Mouse (Mus musculus) liver, embryonic 13.5 days (tissue): ENCODE data around the gene Mpzl2. TPM values are rescaled to one million over a fixed set of nuclear protein-coding genes. Genes with fewer than 3 reads are reported as not detected.

Experiments
- ATAC-seq: fragments of 200-750 bp; cut with Nextera tagmentation; 2 replicates; pipeline ENCODE4 v1.8.0; 2017; ENCODE audit warnings: low read depth, mild to moderate bottlenecking, moderate number of reproducible peaks, moderate library complexity
- DNase-seq: peaks from one replicate; pipeline ENCODE4 v3.0.0; 2022
- H3K27ac ChIP-seq: fragments of 300-500 bp; sonication (generic); 2 replicates; pipeline ENCODE4 v1.5.1; 2015; ENCODE audit warnings: moderate library complexity, mild to moderate bottlenecking, inconsistent platforms
- H3K27me3 ChIP-seq: fragments of 300-500 bp; sonication (generic); 2 replicates; pipeline ENCODE4 v1.6.1; 2015; ENCODE audit warnings: mild to moderate bottlenecking, inconsistent platforms
- H3K36me3 ChIP-seq: fragments of 300-500 bp; sonication (generic); 2 replicates; pipeline ENCODE4 v1.6.1; 2015; ENCODE audit warnings: mild to moderate bottlenecking, inconsistent platforms
- H3K4me1 ChIP-seq: fragments of 300-500 bp; sonication (generic); replicated peaks from 2 replicates; pipeline ENCODE4 v1.6.1; 2015; ENCODE audit warnings: inconsistent platforms
- H3K4me2 ChIP-seq: fragments of 300-500 bp; sonication (generic); 2 replicates; pipeline ENCODE4 v1.6.1; 2015; ENCODE audit warnings: inconsistent platforms, mild to moderate bottlenecking, moderate library complexity
- H3K4me3 ChIP-seq: fragments of 300-500 bp; sonication (generic); replicated peaks from 2 replicates; pipeline ENCODE4 v1.5.1; 2015; ENCODE audit warnings: mild to moderate bottlenecking, inconsistent platforms
- H3K9ac ChIP-seq: fragments of 300-500 bp; sonication (generic); 2 replicates; pipeline ENCODE4 v1.6.1; 2015; ENCODE audit warnings: mild to moderate bottlenecking, inconsistent platforms
- H3K9me3 ChIP-seq: fragments of 300-500 bp; sonication (generic); replicated peaks from 2 replicates; pipeline ENCODE4 v1.6.1; 2016; ENCODE audit warnings: inconsistent platforms
- WGBS: fragments of 180-500 bp; shearing (Covaris S2); methylation state at CpG from one replicate; pipeline ENCODE4 v1.1.7; 2015; ENCODE audit not compliant: insufficient replicate concordance; 5-methylcytosine and 5-hydroxymethylcytosine counted together
- polyA plus RNA-seq: library from polyadenylated mRNA; unstranded; fragments of >200 nt; fragmentation: Nextera tagmentation; extraction: Ambion mirVana; gene quantifications from 2 replicates; pipeline ENCODE4 v1.2.1, GENCODE M21; 2015

The Mpzl2 gene
- polyA plus RNA-seq, 1 experiment from 2014 or later, result 3.6 TPM

- H3K9ac ChIP-seq, result no peak within 1 kb of the TSS
- no peak within 1 kb of the TSS for H3K27ac ChIP-seq
- H3K27me3 ChIP-seq, result peaks cover 11% of the 10 kb centered on the region
- ATAC-seq (no peak), DNase-seq (no peak)
- no peaks in the 10 kb centered on the region for H3K9me3 ChIP-seq
- no peaks in the 10 kb centered on the region for H3K36me3 ChIP-seq
- no peak within 1 kb of the TSS for H3K4me2 ChIP-seq
- no peak within 1 kb of the TSS for H3K4me3 ChIP-seq
- no peaks in the 10 kb centered on the region for H3K4me1 ChIP-seq
- 72% methylated on average over 19 of the region's 19 CpGs for WGBS
Observed at GRCm38 (mm10) chr9:45009180-45010078, 30.2 kb upstream of the Mpzl2 start, which contains the start of gene Cd3e. Gene Cd3e, minus strand, starts transcription at chr9:45009627.

GRCm38 (mm10) chr9:45010461-45010860 is 29.1 kb upstream of the Mpzl2 start:
- WGBS, result 38% methylated on average over 4 of the region's 4 CpGs
- Histone ChIP-seq H3K9me3 (no peaks in the 10 kb centered on the region), H3K27me3 (peaks cover 6% of the 10 kb centered on the region; the same call in 1 of the 2 replicates), H3K36me3 (no peaks in the 10 kb centered on the region), H3K4me3 (no peak overlapping the region), H3K4me2 (no peak overlapping the region), H3K4me1 (no peaks in the 10 kb centered on the region), H3K27ac (no peak overlapping the region), H3K9ac (no peak overlapping the region)
- DNase-seq (no peak), ATAC-seq (no peak)

- no peak overlapping the region for H3K27ac ChIP-seq
- H3K9me3 ChIP-seq, result no peaks in the 10 kb centered on the region
- WGBS, result 46% methylated on average over 6 of the region's 6 CpGs
- no peaks in the 10 kb centered on the region for H3K4me1 ChIP-seq
- ATAC-seq, result no peak
- no peak overlapping the region for H3K4me3 ChIP-seq
- no peak overlapping the region for H3K4me2 ChIP-seq
- H3K36me3 ChIP-seq, result no peaks in the 10 kb centered on the region
- no peak for DNase-seq
- H3K9ac ChIP-seq, result no peak overlapping the region
- H3K27me3 ChIP-seq, result 0 out of 2 replicates have a peak, but pooled peaks cover 3% of the 10 kb centered on the region
Observed at GRCm38 (mm10) chr9:45011291-45011690, 28.3 kb upstream of the Mpzl2 start.

GRCm38 (mm10) chr9:45014879-45015278 is 24.7 kb upstream of the Mpzl2 start:
- no peaks in the 10 kb centered on the region for H3K4me1 ChIP-seq
- no peaks in the 10 kb centered on the region for H3K36me3 ChIP-seq
- ATAC-seq, result no peak
- DNase-seq, result no peak
- H3K27me3 ChIP-seq, result 0 out of 2 replicates have a peak, but pooled peaks cover 3% of the 10 kb centered on the region
- H3K4me3 ChIP-seq, result no peak overlapping the region
- H3K9ac ChIP-seq, result no peak overlapping the region
- no peak overlapping the region for H3K4me2 ChIP-seq
- H3K27ac ChIP-seq, result no peak overlapping the region
- 29% methylated on average over 2 of the region's 2 CpGs for WGBS
- H3K9me3 ChIP-seq, result no peaks in the 10 kb centered on the region

- Histone ChIP-seq H3K27me3 (0 out of 2 replicates have a peak, but pooled peaks cover 3% of the 10 kb centered on the region), H3K4me2 (no peak overlapping the region), H3K4me3 (no peak overlapping the region), H3K9ac (no peak overlapping the region), H3K4me1 (no peaks in the 10 kb centered on the region), H3K9me3 (no peaks in the 10 kb centered on the region), H3K36me3 (no peaks in the 10 kb centered on the region), H3K27ac (no peak overlapping the region)
- DNase-seq (no peak), ATAC-seq (no peak)
- 61% methylated on average over 3 of the region's 3 CpGs for WGBS
Observed at GRCm38 (mm10) chr9:45015841-45016240, 23.8 kb upstream of the Mpzl2 start.

DNA sequence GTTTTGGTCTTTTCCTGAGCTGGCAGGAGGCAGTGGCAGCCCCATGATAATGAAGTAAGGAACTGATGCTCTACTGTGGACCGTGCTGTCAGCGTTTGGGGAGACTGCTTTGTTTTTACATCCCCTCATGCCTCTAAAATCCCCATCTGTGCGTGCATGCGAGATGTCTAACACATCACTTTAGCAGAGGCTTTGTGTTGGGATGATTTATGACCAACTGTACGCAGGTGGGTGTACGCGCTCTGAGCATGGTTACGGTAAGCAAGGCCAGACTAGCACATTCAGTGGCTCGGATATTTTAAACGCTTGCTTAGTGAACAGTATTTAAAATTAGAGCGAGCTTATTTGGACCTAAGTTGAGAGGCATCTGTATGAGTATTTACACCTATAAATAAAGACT is 21.6 kb upstream of the Mpzl2 start:
- Histone ChIP-seq H3K4me3 (no peak overlapping the region), H3K27ac (no peak overlapping the region), H3K4me2 (no peak overlapping the region), H3K27me3 (no peaks in the 10 kb centered on the region), H3K36me3 (no peaks in the 10 kb centered on the region), H3K4me1 (no peaks in the 10 kb centered on the region), H3K9me3 (no peaks in the 10 kb centered on the region), H3K9ac (no peak overlapping the region)
- DNase-seq (no peak), ATAC-seq (no peak)
- 75% methylated on average over 11 of the region's 11 CpGs for WGBS

- Histone ChIP-seq H3K4me2 (no peak overlapping the region), H3K4me3 (no peak overlapping the region), H3K9ac (no peak overlapping the region), H3K36me3 (no peaks in the 10 kb centered on the region), H3K27me3 (peaks cover 21% of the 10 kb centered on the region), H3K4me1 (no peaks in the 10 kb centered on the region), H3K9me3 (no peaks in the 10 kb centered on the region), H3K27ac (no peak overlapping the region)
- DNase-seq, result no peak
- no peak for ATAC-seq
- 9% methylated on average over 3 of the region's 3 CpGs for WGBS
Observed at GRCm38 (mm10) chr9:45022800-45023199, 16.8 kb upstream of the Mpzl2 start.

GRCm38 (mm10) chr9:45023638-45024037 is 16.0 kb upstream of the Mpzl2 start:
- DNase-seq (no peak), ATAC-seq (no peak)
- 43% methylated on average over 3 of the region's 3 CpGs for WGBS

GRCm38 (mm10) chr9:45024187-45024586 is 15.4 kb upstream of the Mpzl2 start:
- H3K4me1 ChIP-seq, result no peaks in the 10 kb centered on the region
- no peak overlapping the region for H3K9ac ChIP-seq
- no peak for DNase-seq
- ATAC-seq, result no peak
- no peaks in the 10 kb centered on the region for H3K9me3 ChIP-seq
- no peaks in the 10 kb centered on the region for H3K36me3 ChIP-seq
- WGBS, result 58% methylated on average over 2 of the region's 2 CpGs
- H3K4me2 ChIP-seq, result no peak overlapping the region
- H3K27me3 ChIP-seq, result peaks cover 26% of the 10 kb centered on the region
- H3K4me3 ChIP-seq, result no peak overlapping the region
- H3K27ac ChIP-seq, result no peak overlapping the region

More at GRCm38 (mm10) chr9:45023638-45024037, 16.0 kb upstream of the Mpzl2 start:
- Histone ChIP-seq H3K4me1 (no peaks in the 10 kb centered on the region), H3K4me3 (no peak overlapping the region), H3K27ac (no peak overlapping the region), H3K9ac (no peak overlapping the region), H3K36me3 (no peaks in the 10 kb centered on the region), H3K4me2 (no peak overlapping the region), H3K9me3 (no peaks in the 10 kb centered on the region), H3K27me3 (peaks cover 22% of the 10 kb centered on the region)

DNA sequence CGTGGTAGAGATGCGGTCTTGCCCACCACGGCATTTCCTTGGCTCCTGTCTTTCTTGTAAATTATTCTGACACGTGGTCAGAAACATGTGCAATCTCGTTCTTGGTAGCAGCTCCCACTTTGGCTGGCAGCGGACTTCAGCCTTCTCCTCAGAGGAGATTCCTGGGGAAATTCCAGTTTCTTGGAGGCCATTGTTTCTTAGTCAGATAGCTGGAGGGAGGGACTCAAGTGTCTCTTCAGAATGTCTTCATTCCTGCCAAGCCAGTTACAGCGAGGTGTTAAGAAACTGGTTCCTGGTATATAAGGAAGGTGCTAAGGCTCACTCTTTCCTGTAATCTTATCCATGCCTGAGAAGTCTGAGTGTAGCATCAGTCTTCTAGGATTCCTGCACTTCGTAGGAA is 12.2 kb upstream of the Mpzl2 start:
- Histone ChIP-seq H3K27ac (no peak overlapping the region), H3K9me3 (no peaks in the 10 kb centered on the region), H3K4me1 (no peaks in the 10 kb centered on the region), H3K27me3 (peaks cover 37% of the 10 kb centered on the region), H3K4me3 (no peak overlapping the region), H3K9ac (no peak overlapping the region), H3K4me2 (no peak overlapping the region), H3K36me3 (no peaks in the 10 kb centered on the region)
- WGBS, result 45% methylated on average over 8 of the region's 8 CpGs
- ATAC-seq (no peak), DNase-seq (no peak)

- ATAC-seq (no peak), DNase-seq (no peak)
- 49% methylated on average over 6 of the region's 6 CpGs for WGBS
- Histone ChIP-seq H3K4me2 (no peak overlapping the region), H3K9ac (no peak overlapping the region), H3K9me3 (no peaks in the 10 kb centered on the region), H3K4me3 (no peak overlapping the region), H3K27me3 (peaks cover 34% of the 10 kb centered on the region), H3K4me1 (no peaks in the 10 kb centered on the region), H3K27ac (no peak overlapping the region), H3K36me3 (no peaks in the 10 kb centered on the region)
Observed at GRCm38 (mm10) chr9:45030341-45030740, 9.3 kb upstream of the Mpzl2 start.

DNA sequence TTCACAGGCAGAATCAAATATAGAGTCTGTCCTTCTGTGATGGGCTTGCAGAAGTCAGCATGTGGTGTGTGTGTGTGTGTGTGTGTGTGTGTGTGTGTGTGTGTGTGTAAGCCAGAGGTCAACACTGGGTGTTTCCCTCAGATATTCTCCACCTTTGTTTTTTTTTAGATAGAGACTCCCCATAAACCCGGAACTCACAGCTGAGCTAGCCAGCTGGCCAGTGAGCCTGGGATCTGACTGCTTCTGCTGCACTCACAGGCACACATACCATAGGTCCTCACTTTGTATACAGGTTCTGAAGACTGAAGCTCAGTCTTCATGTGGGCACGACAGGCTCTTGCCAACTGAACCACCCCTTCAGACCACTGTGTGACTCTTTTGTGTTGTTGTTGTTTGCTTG is 7.3 kb upstream of the Mpzl2 start:
- DNase-seq, result no peak
- no peaks in the 10 kb centered on the region for H3K36me3 ChIP-seq

More for the DNA sequence above, 7.3 kb upstream of the Mpzl2 start:
- Histone ChIP-seq H3K9ac (no peak overlapping the region), H3K27ac (no peak overlapping the region), H3K4me1 (no peaks in the 10 kb centered on the region), H3K4me3 (no peak overlapping the region), H3K9me3 (no peaks in the 10 kb centered on the region), H3K4me2 (no peak overlapping the region), H3K27me3 (peaks cover 27% of the 10 kb centered on the region)
- WGBS, result 40% methylated on average over 2 of the region's 2 CpGs
- ATAC-seq, result no peak
